Mouse (Mus musculus) intestine, postnatal 0 days (tissue): ENCODE measurements around the gene Csnk1e. TPM values are rescaled to one million over a fixed set of nuclear protein-coding genes. Genes with fewer than 3 reads are reported as not detected.

ENCODE experiments used
- ATAC-seq: fragments of 200-750 bp; cut with Nextera tagmentation; 2 replicates; pipeline ENCODE4 v1.8.0; 2017; ENCODE audit warnings: mild to moderate bottlenecking, moderate TSS enrichment, moderate library complexity
- H3K27ac ChIP-seq: fragments of 300-500 bp; sonication (generic); 2 replicates; pipeline ENCODE4 v1.5.1; 2014; ENCODE audit warnings: mild to moderate bottlenecking, low read depth, low read length, moderate library complexity
- H3K27me3 ChIP-seq: fragments of 300-500 bp; sonication (generic); replicated peaks from 2 replicates; pipeline ENCODE4 v1.6.1; 2014; ENCODE audit warnings: low read length, mixed read lengths; ENCODE audit not compliant: control insufficient read depth, insufficient read depth
- H3K36me3 ChIP-seq: fragments of 300-500 bp; sonication (generic); 2 replicates; pipeline ENCODE4 v1.6.1; 2014; ENCODE audit warnings: mild to moderate bottlenecking, moderate library complexity; ENCODE audit not compliant: control insufficient read depth, insufficient read depth
- H3K4me1 ChIP-seq: fragments of 300-500 bp; sonication (generic); replicated peaks from 2 replicates; pipeline ENCODE4 v1.6.1; 2014; ENCODE audit warnings: antibody characterized with exemption, low read length, mixed read lengths; ENCODE audit not compliant: control insufficient read depth, insufficient read depth
- H3K4me2 ChIP-seq: fragments of 300-500 bp; sonication (generic); replicated peaks from 2 replicates; pipeline ENCODE4 v1.6.1; 2014; ENCODE audit warnings: low read depth, mild to moderate bottlenecking, moderate library complexity
- H3K4me3 ChIP-seq: fragments of 300-500 bp; sonication (generic); 2 replicates; pipeline ENCODE4 v1.5.1; 2014; ENCODE audit warnings: low read depth, low read length
- H3K9ac ChIP-seq: fragments of 300-500 bp; sonication (generic); 2 replicates; pipeline ENCODE4 v1.6.1; 2014; ENCODE audit warnings: mild to moderate bottlenecking, low read depth, low read length
- H3K9me3 ChIP-seq: fragments of 300-500 bp; sonication (generic); 2 replicates; pipeline ENCODE4 v1.6.1; 2016; ENCODE audit warnings: mixed run types; ENCODE audit not compliant: control insufficient read depth
- CTCF ChIP-seq: sonication (generic); IDR thresholded peaks from 2 replicates; pipeline ENCODE4 v1.5.1; 2016; ENCODE audit warnings: low read depth, mild to moderate bottlenecking, control low read depth, antibody characterized with exemption, moderate library complexity
- WGBS: fragments of 180-500 bp; shearing (Covaris S2); extraction: QIAGEN DNeasy Blood & Tissue Kit; methylation state at CpG from one replicate; pipeline ENCODE4 v1.1.7; 2014; 5-methylcytosine and 5-hydroxymethylcytosine counted together
- polyA plus RNA-seq: library from polyadenylated mRNA; unstranded; fragments of >200 nt; fragmentation: Nextera tagmentation; extraction: Ambion mirVana; gene quantifications from 2 replicates; pipeline ENCODE4 v1.2.1, GENCODE M21; 2015

Gene Csnk1e
- polyA plus RNA-seq, 1 experiment from 2014 or later: 18.2 TPM

DNA sequence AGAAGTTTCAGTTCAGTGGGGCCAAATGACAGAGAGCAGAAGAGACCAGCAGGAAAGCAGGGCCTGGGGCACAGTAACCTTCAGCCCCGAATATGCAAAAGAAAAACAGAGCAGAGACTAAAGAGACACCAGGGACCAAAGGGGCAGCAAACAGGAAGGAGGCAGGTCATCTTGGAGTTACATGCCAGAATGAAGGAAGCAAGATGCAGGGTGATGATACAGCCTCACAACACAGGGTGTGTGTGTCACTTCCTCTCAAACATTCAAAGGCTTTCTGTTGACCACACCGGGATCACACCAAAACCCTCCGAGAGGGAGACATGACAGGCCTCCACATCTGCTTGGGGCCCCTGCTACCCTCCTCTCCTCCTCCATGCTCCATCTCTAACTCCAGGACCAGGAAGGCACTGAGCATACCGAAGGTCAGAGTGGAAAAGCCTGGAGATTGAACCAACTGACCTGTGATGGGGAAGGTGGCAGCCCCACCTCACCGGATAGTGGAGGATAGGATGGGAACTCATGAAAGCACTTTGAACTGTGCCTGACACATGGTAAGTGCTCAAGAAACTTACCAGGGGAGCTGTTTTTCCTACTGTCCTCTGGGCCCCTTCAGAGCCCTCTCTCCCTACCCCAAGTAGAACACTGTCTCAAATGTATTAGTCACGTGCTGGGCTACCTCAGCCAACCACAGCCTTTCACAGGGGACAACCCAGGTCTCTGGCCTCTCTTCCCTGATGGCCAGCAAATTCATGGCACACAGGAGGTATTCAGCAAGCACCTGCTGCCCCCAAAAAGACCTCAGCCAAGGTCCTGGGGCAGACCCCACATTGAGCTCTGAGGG lies 55.0 kb downstream of the Csnk1e start:
- Histone ChIP-seq H3K4me2 (no peak overlapping the region), H3K27ac (peak overlapping the region; percentile 46; the same call in 1 of the 2 replicates)
- 48% methylated on average over 6 of the region's 6 CpGs for WGBS

GRCm38 (mm10) chr15:79399231-79400052 lies 55.9 kb downstream of the Csnk1e start:
- Histone ChIP-seq H3K27ac (no peak overlapping the region), H3K27me3 (no peaks in the 10 kb centered on the region), H3K4me2 (no peak overlapping the region), H3K4me1 (peaks cover 5% of the 10 kb centered on the region; the same call in 1 of the 2 replicates), H3K9me3 (no peaks in the 10 kb centered on the region), H3K9ac (no peak overlapping the region), H3K36me3 (no peaks in the 10 kb centered on the region), H3K4me3 (no peak overlapping the region)
- 67% methylated on average over 14 of the region's 14 CpGs for WGBS
- no peak for ATAC-seq
- peak; percentile 32 for TF ChIP-seq CTCF

More for the DNA sequence above, 55.0 kb downstream of the Csnk1e start:
- H3K36me3 ChIP-seq: no peaks in the 10 kb centered on the region
- no peaks in the 10 kb centered on the region for H3K9me3 ChIP-seq
- no peak overlapping the region for H3K9ac ChIP-seq
- peaks cover 5% of the 10 kb centered on the region; the same call in 1 of the 2 replicates for H3K4me1 ChIP-seq
- H3K4me3 ChIP-seq: no peak overlapping the region
- no peak for TF ChIP-seq CTCF
- ATAC-seq: no peak
- no peaks in the 10 kb centered on the region for H3K27me3 ChIP-seq

- no peak overlapping the region for H3K9ac ChIP-seq
- no peak overlapping the region for H3K4me3 ChIP-seq
- H3K27me3 ChIP-seq: no peaks in the 10 kb centered on the region
- peaks cover 9% of the 10 kb centered on the region; the same call in 1 of the 2 replicates for H3K4me1 ChIP-seq
- H3K36me3 ChIP-seq: no peaks in the 10 kb centered on the region; the same call in 1 of the 2 replicates
- ATAC-seq: no peak
- 0 out of 2 replicates have a peak overlapping the region, but pooled peaks have one; percentile 22 for H3K4me2 ChIP-seq
- TF ChIP-seq CTCF: peak; percentile 74
- no peak overlapping the region for H3K27ac ChIP-seq
- no peaks in the 10 kb centered on the region for H3K9me3 ChIP-seq
- 79% methylated on average over 11 of the region's 11 CpGs for WGBS
Observed at GRCm38 (mm10) chr15:79396736-79397135, 58.6 kb downstream of the Csnk1e start.

DNA sequence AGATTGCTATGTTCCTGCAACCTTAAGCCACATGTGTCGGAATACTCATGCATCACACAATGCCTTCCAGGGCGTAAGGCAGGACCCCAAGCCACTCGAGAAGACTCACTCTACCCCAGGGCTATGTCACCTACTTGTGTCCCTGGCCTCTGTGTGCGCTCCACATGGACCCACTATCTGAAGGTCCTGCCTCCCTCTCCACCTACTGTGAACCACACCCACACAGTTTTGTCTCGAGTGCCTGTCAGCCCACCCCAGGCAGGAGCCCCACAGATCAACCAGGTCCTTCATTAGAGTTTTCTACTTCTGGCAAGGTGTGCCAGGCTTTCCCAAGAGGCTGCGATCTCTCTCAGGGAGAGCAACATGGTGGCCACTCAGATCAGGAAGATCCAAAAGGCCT lies 60.1 kb downstream of the Csnk1e start:
- Histone ChIP-seq H3K9me3 (no peaks in the 10 kb centered on the region), H3K4me1 (0 out of 2 replicates have a peak, but pooled peaks cover 14% of the 10 kb centered on the region), H3K4me3 (no peak overlapping the region), H3K36me3 (no peaks in the 10 kb centered on the region; the same call in 1 of the 2 replicates), H3K27me3 (no peaks in the 10 kb centered on the region), H3K4me2 (no peak overlapping the region), H3K27ac (no peak overlapping the region), H3K9ac (peak overlapping the region; percentile 42)
- ATAC-seq: no peak
- 61% methylated on average over 6 of the region's 6 CpGs for WGBS
- TF ChIP-seq CTCF: no peak

- H3K4me1 ChIP-seq: peaks cover 18% of the 10 kb centered on the region
Observed at GRCm38 (mm10) chr15:79394842-79395241, 60.5 kb downstream of the Csnk1e start.

DNA sequence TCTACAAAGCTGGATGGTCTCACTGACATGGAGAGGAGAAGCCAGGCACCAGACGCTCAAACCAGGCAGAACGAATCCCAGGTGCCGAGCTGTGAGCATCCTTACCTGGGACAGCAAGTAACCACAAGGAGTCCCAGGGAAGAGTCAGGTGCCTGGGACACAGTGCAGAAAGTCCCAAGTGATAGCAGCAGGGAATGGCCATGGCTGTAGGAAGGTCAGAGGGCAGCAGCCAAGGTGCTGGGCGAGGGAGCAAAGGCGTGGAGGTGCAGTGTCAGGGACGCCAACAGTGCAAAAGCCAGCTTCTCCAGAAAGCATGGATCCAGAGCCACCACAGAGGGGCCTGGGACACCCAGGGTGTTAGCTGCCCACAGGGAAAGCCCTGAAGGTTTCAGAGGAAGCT lies 62.3 kb downstream of the Csnk1e start:
- TF ChIP-seq CTCF: no peak
- H3K4me2 ChIP-seq: no peak overlapping the region
- H3K36me3 ChIP-seq: no peaks in the 10 kb centered on the region; the same call in 1 of the 2 replicates
- ATAC-seq: no peak
- H3K27ac ChIP-seq: 0 out of 2 replicates have a peak overlapping the region, but pooled peaks have one; percentile 7
- no peak overlapping the region for H3K9ac ChIP-seq
- 81% methylated on average over 6 of the region's 6 CpGs for WGBS
- no peak overlapping the region for H3K4me3 ChIP-seq
- peaks cover 35% of the 10 kb centered on the region for H3K4me1 ChIP-seq
- H3K27me3 ChIP-seq: no peaks in the 10 kb centered on the region
- no peaks in the 10 kb centered on the region for H3K9me3 ChIP-seq

More at GRCm38 (mm10) chr15:79394842-79395241, 60.5 kb downstream of the Csnk1e start:
- H3K27ac ChIP-seq: no peak overlapping the region
- no peak for ATAC-seq
- no peak for TF ChIP-seq CTCF
- H3K4me3 ChIP-seq: no peak overlapping the region
- WGBS: 62% methylated on average over 4 of the region's 4 CpGs
- H3K9ac ChIP-seq: peak overlapping the region; percentile 42
- no peaks in the 10 kb centered on the region; the same call in 1 of the 2 replicates for H3K36me3 ChIP-seq
- H3K9me3 ChIP-seq: no peaks in the 10 kb centered on the region
- H3K4me2 ChIP-seq: no peak overlapping the region
- H3K27me3 ChIP-seq: no peaks in the 10 kb centered on the region
